Mouse (Mus musculus) hindbrain, embryonic 13.5 days (tissue): ENCODE results near the gene Nrip1. TPM values are rescaled to one million over a fixed set of nuclear protein-coding genes. Genes with fewer than 3 reads are reported as not detected.

Source experiments
- ATAC-seq: fragments of 200-750 bp; cut with Nextera tagmentation; 2 replicates; pipeline ENCODE4 v1.8.0; 2017; ENCODE audit warnings: moderate TSS enrichment; ENCODE audit not compliant: low FRiP score
- H3K27ac ChIP-seq: fragments of 300-500 bp; sonication (generic); 2 replicates; pipeline ENCODE4 v1.5.1; 2015; ENCODE audit warnings: inconsistent platforms, mild to moderate bottlenecking, moderate library complexity
- H3K27me3 ChIP-seq: fragments of 300-500 bp; sonication (generic); 2 replicates; pipeline ENCODE4 v1.6.1; 2015; ENCODE audit warnings: mild to moderate bottlenecking, inconsistent platforms
- H3K36me3 ChIP-seq: fragments of 300-500 bp; sonication (generic); 2 replicates; pipeline ENCODE4 v1.6.1; 2015; ENCODE audit warnings: mild to moderate bottlenecking, inconsistent platforms
- H3K4me1 ChIP-seq: fragments of 300-500 bp; sonication (generic); replicated peaks from 2 replicates; pipeline ENCODE4 v1.6.1; 2015; ENCODE audit warnings: inconsistent platforms
- H3K4me2 ChIP-seq: fragments of 300-500 bp; sonication (generic); 2 replicates; pipeline ENCODE4 v1.6.1; 2015; ENCODE audit warnings: inconsistent platforms, mild to moderate bottlenecking, moderate library complexity
- H3K4me3 ChIP-seq: fragments of 300-500 bp; sonication (generic); 2 replicates; pipeline ENCODE4 v1.5.1; 2015; ENCODE audit warnings: mild to moderate bottlenecking, inconsistent platforms
- H3K9ac ChIP-seq: fragments of 300-500 bp; sonication (generic); 2 replicates; pipeline ENCODE4 v1.6.1; 2015; ENCODE audit warnings: mild to moderate bottlenecking, inconsistent platforms
- H3K9me3 ChIP-seq: fragments of 300-500 bp; sonication (generic); 2 replicates; pipeline ENCODE4 v1.6.1; 2016; ENCODE audit warnings: inconsistent platforms
- WGBS: fragments of 180-500 bp; shearing (Covaris S2); methylation state at CpG from one replicate; pipeline ENCODE4 v1.1.7; 2015; 5-methylcytosine and 5-hydroxymethylcytosine counted together
- polyA plus RNA-seq: library from polyadenylated mRNA; unstranded; fragments of >200 nt; fragmentation: Nextera tagmentation; extraction: Ambion mirVana; gene quantifications from 2 replicates; pipeline ENCODE4 v1.2.1, GENCODE M21; 2015

Nrip1 gene
- polyA plus RNA-seq = 28.0 and 31.2 TPM in 2 replicates

- no peaks in the 10 kb centered on the region for H3K36me3 ChIP-seq
- peak within 1 kb of the TSS; percentile 84 for H3K4me3 ChIP-seq
- peak; percentile 26 for ATAC-seq
- H3K4me2 ChIP-seq = peak within 1 kb of the TSS; percentile 67
- H3K27me3 ChIP-seq = no peaks in the 10 kb centered on the region
- under 1% methylated on average over 9 of the region's 9 CpGs for WGBS
- H3K9me3 ChIP-seq = no peaks in the 10 kb centered on the region
- peaks cover 31% of the 10 kb centered on the region for H3K4me1 ChIP-seq
- H3K9ac ChIP-seq = peak within 1 kb of the TSS; percentile 91
- peak within 1 kb of the TSS; percentile 96 for H3K27ac ChIP-seq
Measured at GRCm38 (mm10) chr16:76373671-76374091, at the start of gene Nrip1. Gene Nrip1, minus strand, starts transcription at chr16:76373827.

GRCm38 (mm10) chr16:76422531-76422930 lies 48.9 kb upstream of the Nrip1 start:
- Histone ChIP-seq H3K27me3 (no peaks in the 10 kb centered on the region), H3K27ac (no peak overlapping the region), H3K4me3 (no peak overlapping the region), H3K4me2 (no peak overlapping the region), H3K36me3 (no peaks in the 10 kb centered on the region), H3K9me3 (no peaks in the 10 kb centered on the region), H3K4me1 (no peaks in the 10 kb centered on the region), H3K9ac (no peak overlapping the region)
- 93% methylated on average over 1 of the region's 1 CpGs for WGBS
- no peak for ATAC-seq

- Histone ChIP-seq H3K9ac (no peak overlapping the region), H3K36me3 (no peaks in the 10 kb centered on the region), H3K4me3 (no peak overlapping the region), H3K4me1 (no peaks in the 10 kb centered on the region), H3K9me3 (no peaks in the 10 kb centered on the region), H3K27ac (no peak overlapping the region), H3K27me3 (no peaks in the 10 kb centered on the region), H3K4me2 (no peak overlapping the region)
- no peak for ATAC-seq
- WGBS = 86% methylated on average over 8 of the region's 8 CpGs
Measured at GRCm38 (mm10) chr16:76419849-76420248, 46.2 kb upstream of the Nrip1 start.

GRCm38 (mm10) chr16:76416477-76416876 lies 42.9 kb upstream of the Nrip1 start:
- WGBS = 94% methylated on average over 2 of the region's 2 CpGs
- no peak for ATAC-seq
- Histone ChIP-seq H3K4me3 (no peak overlapping the region), H3K4me1 (no peaks in the 10 kb centered on the region), H3K9ac (no peak overlapping the region), H3K27ac (no peak overlapping the region), H3K27me3 (no peaks in the 10 kb centered on the region), H3K36me3 (no peaks in the 10 kb centered on the region), H3K4me2 (no peak overlapping the region), H3K9me3 (no peaks in the 10 kb centered on the region)

GRCm38 (mm10) chr16:76416060-76416438 lies 42.4 kb upstream of the Nrip1 start:
- Histone ChIP-seq H3K27me3 (no peaks in the 10 kb centered on the region), H3K4me1 (no peaks in the 10 kb centered on the region), H3K36me3 (no peaks in the 10 kb centered on the region), H3K9me3 (no peaks in the 10 kb centered on the region), H3K4me2 (no peak overlapping the region), H3K4me3 (no peak overlapping the region), H3K27ac (no peak overlapping the region), H3K9ac (no peak overlapping the region)
- WGBS = 80% methylated on average over 5 of the region's 5 CpGs
- ATAC-seq = no peak

- Histone ChIP-seq H3K36me3 (no peaks in the 10 kb centered on the region), H3K9me3 (no peaks in the 10 kb centered on the region), H3K4me2 (no peak overlapping the region), H3K4me1 (no peaks in the 10 kb centered on the region), H3K4me3 (no peak overlapping the region), H3K9ac (no peak overlapping the region), H3K27ac (no peak overlapping the region), H3K27me3 (no peaks in the 10 kb centered on the region)
- ATAC-seq = no peak
- 90% methylated on average over 9 of the region's 9 CpGs for WGBS
Measured at GRCm38 (mm10) chr16:76415407-76416059, 41.9 kb upstream of the Nrip1 start.

- Histone ChIP-seq H3K27ac (no peak overlapping the region), H3K36me3 (no peaks in the 10 kb centered on the region), H3K27me3 (no peaks in the 10 kb centered on the region), H3K4me2 (no peak overlapping the region), H3K9ac (no peak overlapping the region), H3K4me3 (no peak overlapping the region), H3K9me3 (no peaks in the 10 kb centered on the region), H3K4me1 (no peaks in the 10 kb centered on the region)
- WGBS = 57% methylated on average over 5 of the region's 5 CpGs
- ATAC-seq = no peak
Measured at GRCm38 (mm10) chr16:76414528-76414927, 40.9 kb upstream of the Nrip1 start.

- no peaks in the 10 kb centered on the region for H3K36me3 ChIP-seq
- H3K4me1 ChIP-seq = no peaks in the 10 kb centered on the region
- no peak overlapping the region for H3K27ac ChIP-seq
- no peak for ATAC-seq
- H3K27me3 ChIP-seq = no peaks in the 10 kb centered on the region
- H3K9me3 ChIP-seq = no peaks in the 10 kb centered on the region
- no peak overlapping the region for H3K4me2 ChIP-seq
- 95% methylated on average over 8 of the region's 8 CpGs for WGBS
- no peak overlapping the region for H3K9ac ChIP-seq
- no peak overlapping the region for H3K4me3 ChIP-seq
Measured at GRCm38 (mm10) chr16:76413581-76413980, 40.0 kb upstream of the Nrip1 start.

GRCm38 (mm10) chr16:76409355-76409722 lies 35.7 kb upstream of the Nrip1 start:
- H3K4me2 ChIP-seq = no peak overlapping the region
- WGBS = 92% methylated on average over 1 of the region's 1 CpGs
- ATAC-seq = no peak

GRCm38 (mm10) chr16:76408696-76409354 lies 35.2 kb upstream of the Nrip1 start:
- Histone ChIP-seq H3K4me1 (no peaks in the 10 kb centered on the region), H3K9me3 (no peaks in the 10 kb centered on the region), H3K9ac (no peak overlapping the region), H3K36me3 (no peaks in the 10 kb centered on the region), H3K4me2 (no peak overlapping the region), H3K4me3 (no peak overlapping the region), H3K27ac (no peak overlapping the region), H3K27me3 (no peaks in the 10 kb centered on the region)
- WGBS = 92% methylated on average over 4 of the region's 4 CpGs
- ATAC-seq = no peak

More at GRCm38 (mm10) chr16:76409355-76409722, 35.7 kb upstream of the Nrip1 start:
- Histone ChIP-seq H3K4me1 (no peaks in the 10 kb centered on the region), H3K27me3 (no peaks in the 10 kb centered on the region), H3K9me3 (no peaks in the 10 kb centered on the region), H3K36me3 (no peaks in the 10 kb centered on the region), H3K9ac (no peak overlapping the region), H3K4me3 (no peak overlapping the region), H3K27ac (no peak overlapping the region)

GRCm38 (mm10) chr16:76408241-76408640 lies 34.6 kb upstream of the Nrip1 start:
- no peak overlapping the region for H3K9ac ChIP-seq
- no peaks in the 10 kb centered on the region for H3K4me1 ChIP-seq
- no peak overlapping the region for H3K4me3 ChIP-seq
- H3K27me3 ChIP-seq = no peaks in the 10 kb centered on the region
- H3K9me3 ChIP-seq = no peaks in the 10 kb centered on the region
- WGBS = 87% methylated on average over 8 of the region's 8 CpGs
- no peaks in the 10 kb centered on the region for H3K36me3 ChIP-seq
- H3K4me2 ChIP-seq = no peak overlapping the region
- no peak overlapping the region for H3K27ac ChIP-seq
- ATAC-seq = no peak

GRCm38 (mm10) chr16:76407321-76407920 lies 33.8 kb upstream of the Nrip1 start:
- H3K36me3 ChIP-seq = no peaks in the 10 kb centered on the region

GRCm38 (mm10) chr16:76406897-76407296 lies 33.3 kb upstream of the Nrip1 start:
- Histone ChIP-seq H3K27me3 (no peaks in the 10 kb centered on the region), H3K4me1 (no peaks in the 10 kb centered on the region), H3K9me3 (no peaks in the 10 kb centered on the region), H3K4me2 (no peak overlapping the region), H3K27ac (no peak overlapping the region), H3K4me3 (no peak overlapping the region), H3K9ac (no peak overlapping the region), H3K36me3 (no peaks in the 10 kb centered on the region)
- no peak for ATAC-seq
- 58% methylated on average over 7 of the region's 7 CpGs for WGBS

More at GRCm38 (mm10) chr16:76407321-76407920, 33.8 kb upstream of the Nrip1 start:
- Histone ChIP-seq H3K9me3 (no peaks in the 10 kb centered on the region), H3K9ac (no peak overlapping the region), H3K4me3 (no peak overlapping the region), H3K27me3 (no peaks in the 10 kb centered on the region), H3K4me1 (no peaks in the 10 kb centered on the region), H3K27ac (no peak overlapping the region), H3K4me2 (no peak overlapping the region)
- 83% methylated on average over 13 of the region's 13 CpGs for WGBS
- no peak for ATAC-seq
